Mouse (Mus musculus): ENCODE data around the gene C1qa.

The C1qa gene

DNA sequence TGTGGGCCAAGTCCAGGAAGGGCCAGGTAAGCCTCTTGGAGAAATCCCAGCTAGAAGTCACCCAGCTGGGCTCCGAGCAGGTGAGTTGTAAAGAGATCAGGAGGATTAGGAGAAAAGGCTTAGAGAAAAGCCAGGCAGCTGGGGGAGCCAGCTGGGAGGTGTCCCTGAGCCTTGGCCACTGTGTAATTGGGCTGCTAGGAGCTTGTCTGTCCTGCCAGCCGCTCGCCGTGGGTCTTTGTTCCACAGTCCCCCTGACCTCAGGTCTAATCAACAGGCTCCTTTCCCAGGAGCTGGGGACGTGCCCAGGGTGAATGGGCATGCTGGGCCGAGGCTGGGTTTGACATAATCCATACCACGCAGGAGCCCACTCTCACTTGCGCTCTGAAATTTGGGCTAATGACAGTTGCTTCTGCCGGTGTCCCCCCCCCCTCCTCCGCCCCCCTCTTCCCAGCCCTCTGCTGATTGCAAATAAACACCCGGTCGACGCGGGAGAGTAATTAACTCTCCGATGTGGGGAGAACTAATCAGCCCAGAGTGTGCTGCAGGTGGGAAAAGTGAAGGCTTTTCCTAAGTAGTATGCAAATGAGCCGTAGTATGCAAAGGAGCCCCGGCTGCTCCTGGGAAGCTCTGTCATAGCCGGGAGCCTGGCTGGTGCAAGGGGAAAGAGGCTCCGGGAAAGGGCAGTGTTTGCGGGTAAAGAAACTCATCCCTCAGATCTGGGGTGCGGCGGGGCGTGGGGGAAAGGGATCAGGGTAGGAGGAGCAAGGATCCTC, 6.3 kb upstream of the C1qa start:
- DNase-seq (ENCODE audit: low read depth, low spot score), result peak; percentile 33

DNA sequence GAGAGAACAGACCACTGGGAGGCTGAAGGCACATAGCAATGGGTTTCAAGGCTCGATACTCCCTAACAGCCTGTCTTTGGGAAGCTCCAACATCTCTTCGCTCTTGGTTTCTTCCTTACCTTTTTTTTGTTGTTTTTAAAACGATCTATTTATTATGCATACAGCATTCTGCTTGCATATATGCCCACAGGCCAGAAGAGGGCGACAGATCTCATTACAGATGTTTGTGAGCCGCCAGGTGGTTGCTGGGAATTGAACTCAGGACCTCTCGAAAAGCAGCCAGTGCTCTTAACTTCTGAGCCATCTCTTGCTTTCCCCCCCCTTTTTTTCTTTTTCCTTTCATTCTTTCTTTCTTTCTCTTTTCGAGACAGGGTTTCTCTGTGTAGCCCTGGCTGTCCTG, 551 bp upstream of the C1qa start:
- peak; percentile 58 for DNase-seq (ENCODE audit: low read depth, low spot score)

GRCm38 (mm10) chr4:136898084-136898598, 462 bp downstream of the C1qa start:
- no peak for DNase-seq (ENCODE audit: low read depth, low spot score)

- DNase-seq (ENCODE audit: low read depth, low spot score), result no peak
Observed at GRCm38 (mm10) chr4:136896461-136896860, 2.1 kb downstream of the C1qa start.

- peak; percentile 31 for DNase-seq (ENCODE audit: low read depth, low spot score)
Observed at GRCm38 (mm10) chr4:136895861-136896260, 2.7 kb downstream of the C1qa start.

GRCm38 (mm10) chr4:136894821-136895220, 3.8 kb downstream of the C1qa start:
- DNase-seq (ENCODE audit: low read depth, low spot score), result no peak

DNA sequence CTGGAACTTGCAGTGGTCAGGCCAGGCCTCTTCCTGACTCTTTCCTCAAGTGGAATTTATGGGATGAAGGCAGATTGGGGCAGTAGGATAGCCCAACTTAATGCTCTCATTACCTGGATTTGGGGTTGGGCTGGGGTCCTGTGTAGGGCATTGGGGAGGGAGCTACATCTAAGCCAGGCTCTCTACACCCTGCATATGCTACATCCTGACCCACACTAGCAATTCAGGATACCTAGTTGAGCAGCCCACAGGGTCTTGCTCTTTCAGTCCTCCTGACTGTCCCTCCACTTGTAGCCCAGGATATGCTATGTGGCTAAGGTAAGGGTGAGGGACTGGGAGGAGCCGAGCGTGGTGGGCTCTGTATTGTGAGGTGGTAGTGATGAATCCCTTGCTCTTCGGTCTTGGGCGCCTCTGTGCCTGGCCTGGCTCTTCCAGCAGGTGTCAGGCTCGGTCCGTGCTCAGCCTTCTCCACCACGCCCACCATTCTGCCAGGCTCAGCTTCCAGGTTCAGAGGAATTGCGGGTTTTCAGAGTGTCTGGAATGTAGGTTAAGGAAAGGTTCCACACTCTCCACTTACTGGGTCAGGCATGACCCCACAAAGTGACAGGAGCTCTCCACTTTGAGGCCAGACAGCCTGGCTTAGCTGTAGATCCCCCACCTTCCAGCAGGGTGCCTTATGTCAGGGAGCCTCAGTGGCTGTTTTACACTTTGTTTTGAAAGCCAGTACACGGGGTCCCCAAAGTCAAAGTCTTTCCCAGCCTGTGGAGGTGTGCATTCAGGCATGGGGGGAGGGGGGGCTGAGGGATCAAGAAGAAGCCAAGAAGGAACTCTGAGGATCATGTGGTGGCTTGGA, 4.7 kb downstream of the C1qa start:
- peak; percentile 41 for DNase-seq (ENCODE audit: low read depth, low spot score)

DNA sequence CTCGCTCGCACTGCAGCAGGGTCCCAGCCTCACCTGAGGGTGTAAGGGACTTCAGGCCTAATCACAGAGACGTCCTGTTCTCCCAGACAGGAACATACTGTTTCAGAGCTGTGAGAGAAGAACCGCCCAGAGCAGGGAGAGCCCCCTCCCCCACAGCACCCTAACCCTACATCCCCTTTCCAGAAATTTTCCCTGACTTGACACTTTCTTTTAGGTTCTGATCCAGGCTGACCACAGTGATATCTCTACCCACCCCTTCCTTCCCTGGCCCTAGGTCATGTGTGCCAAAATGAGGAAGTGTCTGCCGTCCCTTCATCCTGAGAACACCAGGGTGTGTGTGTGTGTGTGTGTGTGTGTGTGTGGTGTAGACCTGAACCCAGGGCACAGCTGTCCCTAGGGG, 5.8 kb downstream of the C1qa start, which contains the start of gene C1qc:
TSS of gene C1qc (minus strand) at position 255 of the 400 bp plus-strand sequence.
- no peak for DNase-seq (ENCODE audit: low read depth, low spot score)

DNA sequence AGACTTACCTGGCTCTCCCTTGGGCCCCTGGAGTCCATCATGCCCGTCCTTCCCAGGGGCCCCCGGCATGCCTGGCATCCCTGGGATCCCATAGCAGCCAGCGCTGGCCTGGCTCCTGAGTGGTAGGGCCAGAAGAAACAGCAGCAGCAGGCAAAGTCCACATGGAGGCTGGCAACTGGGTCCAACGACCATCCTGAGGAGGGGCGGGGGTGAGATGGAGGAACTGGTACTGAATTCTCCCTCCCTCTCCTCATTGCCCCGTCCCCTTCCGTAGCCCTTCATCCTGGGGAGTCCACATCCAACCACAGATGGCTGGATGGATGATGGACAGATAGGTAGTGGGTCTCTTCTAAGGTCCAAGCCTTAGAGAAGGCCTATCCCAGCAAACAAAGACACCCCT, 6.2 kb downstream of the C1qa start:
- no peak for DNase-seq (ENCODE audit: low read depth, low spot score)

GRCm38 (mm10) chr4:136891115-136891514, 7.5 kb downstream of the C1qa start:
- DNase-seq (ENCODE audit: low read depth, low spot score), result no peak

- DNase-seq (ENCODE audit: low read depth, low spot score), result no peak
Observed at GRCm38 (mm10) chr4:136889981-136890380, 8.6 kb downstream of the C1qa start.

GRCm38 (mm10) chr4:136887714-136888113, 10.9 kb downstream of the C1qa start:
- no peak for DNase-seq (ENCODE audit: low read depth, low spot score)

GRCm38 (mm10) chr4:136886101-136886500, 12.5 kb downstream of the C1qa start, which contains the start of gene C1qb:
TSS of gene C1qb (minus strand) at chr4:136886187.
- DNase-seq (ENCODE audit: low read depth, low spot score), result no peak

- DNase-seq (ENCODE audit: low read depth, low spot score), result peak; percentile 71
Observed at GRCm38 (mm10) chr4:136878601-136879000, 20.0 kb downstream of the C1qa start.

GRCm38 (mm10) chr4:136878171-136878570, 20.4 kb downstream of the C1qa start:
- DNase-seq (ENCODE audit: low read depth, low spot score), result peak; percentile 94

DNA sequence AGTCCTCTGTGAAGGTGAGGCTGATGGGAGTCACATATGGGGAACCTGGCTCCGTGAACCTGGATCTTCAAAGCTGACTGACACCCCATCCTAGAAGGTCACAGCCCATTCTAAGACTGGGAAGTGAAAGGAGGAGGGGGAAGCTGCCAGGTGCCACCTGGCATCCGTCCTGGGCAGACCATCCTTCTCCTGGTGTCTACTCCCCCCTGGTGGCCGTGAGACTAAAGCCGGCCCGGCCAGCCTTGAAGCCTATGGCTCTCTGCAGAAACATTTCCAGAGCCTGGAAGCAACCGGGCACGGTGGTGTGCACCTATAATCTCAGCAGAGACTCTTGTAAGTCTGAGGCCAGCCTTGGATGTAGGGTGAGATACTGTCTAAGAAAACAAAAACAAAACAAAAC, 21.6 kb downstream of the C1qa start:
- DNase-seq (ENCODE audit: low read depth, low spot score), result peak; percentile 46

DNA sequence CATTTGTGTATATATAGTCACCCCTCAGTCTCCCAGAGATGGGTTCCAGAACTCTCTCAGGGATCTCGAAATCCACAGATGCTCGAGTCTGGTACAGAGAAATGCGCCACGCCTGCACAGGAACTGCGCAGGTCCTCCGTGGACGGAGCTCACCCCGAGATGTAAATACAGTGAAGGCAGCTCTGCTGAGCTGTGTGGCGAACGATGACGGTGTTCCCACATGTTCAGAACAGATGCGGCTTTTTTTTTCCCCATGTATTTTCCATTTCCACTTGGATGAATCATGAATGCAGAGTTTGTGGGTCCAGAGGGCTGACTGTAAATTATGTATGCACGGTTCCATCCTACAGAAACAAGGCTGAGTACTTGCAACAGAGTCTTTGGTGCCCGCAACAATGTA, 23.6 kb downstream of the C1qa start:
- no peak for DNase-seq (ENCODE audit: low read depth, low spot score)

DNA sequence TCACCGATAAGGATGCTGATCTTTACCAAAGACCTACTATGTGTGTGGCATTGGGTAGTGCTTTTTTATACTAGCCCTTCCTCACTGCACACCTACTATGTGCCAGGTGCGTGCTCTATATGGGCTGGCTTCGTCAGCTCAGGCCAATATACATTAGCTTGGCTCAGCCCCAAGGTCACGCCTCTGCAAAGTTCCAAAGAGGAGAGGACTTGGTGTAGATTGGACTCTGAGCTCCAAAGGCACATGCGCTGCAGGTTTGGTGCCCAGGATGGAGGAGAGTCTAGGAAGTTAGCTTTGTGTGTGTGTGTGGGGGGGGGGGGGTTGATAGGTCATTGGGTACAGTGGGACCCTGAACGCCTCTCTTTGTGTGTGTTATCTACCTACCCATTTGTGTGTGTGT, 30.2 kb downstream of the C1qa start:
- no peak for DNase-seq (ENCODE audit: low read depth, low spot score)

DNA sequence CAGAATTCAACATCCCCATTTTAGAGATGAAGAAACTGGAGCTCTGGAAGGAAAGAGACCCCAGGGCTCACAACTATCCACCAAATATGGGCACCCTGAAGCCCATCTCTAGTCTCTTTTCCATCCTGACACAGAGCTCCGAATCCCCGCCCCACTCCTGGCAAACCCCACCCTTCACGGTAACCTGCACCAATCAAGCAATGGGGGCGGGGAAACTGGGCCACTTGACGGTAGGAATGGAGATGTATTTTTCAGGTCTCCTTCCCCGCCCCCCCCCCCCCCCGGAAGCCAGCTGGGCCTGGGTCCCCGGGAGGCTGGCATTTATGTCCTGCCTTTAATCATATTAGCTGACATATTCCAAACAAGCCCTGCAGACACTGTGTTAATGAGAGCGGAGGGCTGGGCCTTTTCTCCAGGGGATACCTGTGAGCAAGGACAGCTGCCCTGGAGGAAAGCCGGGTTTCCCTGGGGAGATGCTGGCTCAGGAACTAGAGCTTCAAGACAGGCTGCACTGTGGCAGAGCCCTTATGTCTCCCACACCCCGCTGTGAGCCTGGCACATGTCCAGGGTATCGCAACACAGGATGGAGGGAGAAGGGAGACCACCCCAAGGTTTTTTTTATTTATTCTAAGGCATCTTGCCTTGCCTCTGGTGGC, 30.8 kb downstream of the C1qa start:
- peak; percentile 72 for DNase-seq (ENCODE audit: low read depth, low spot score)

GRCm38 (mm10) chr4:136865531-136865930, 33.1 kb downstream of the C1qa start:
- DNase-seq (ENCODE audit: low read depth, low spot score), result no peak

DNA sequence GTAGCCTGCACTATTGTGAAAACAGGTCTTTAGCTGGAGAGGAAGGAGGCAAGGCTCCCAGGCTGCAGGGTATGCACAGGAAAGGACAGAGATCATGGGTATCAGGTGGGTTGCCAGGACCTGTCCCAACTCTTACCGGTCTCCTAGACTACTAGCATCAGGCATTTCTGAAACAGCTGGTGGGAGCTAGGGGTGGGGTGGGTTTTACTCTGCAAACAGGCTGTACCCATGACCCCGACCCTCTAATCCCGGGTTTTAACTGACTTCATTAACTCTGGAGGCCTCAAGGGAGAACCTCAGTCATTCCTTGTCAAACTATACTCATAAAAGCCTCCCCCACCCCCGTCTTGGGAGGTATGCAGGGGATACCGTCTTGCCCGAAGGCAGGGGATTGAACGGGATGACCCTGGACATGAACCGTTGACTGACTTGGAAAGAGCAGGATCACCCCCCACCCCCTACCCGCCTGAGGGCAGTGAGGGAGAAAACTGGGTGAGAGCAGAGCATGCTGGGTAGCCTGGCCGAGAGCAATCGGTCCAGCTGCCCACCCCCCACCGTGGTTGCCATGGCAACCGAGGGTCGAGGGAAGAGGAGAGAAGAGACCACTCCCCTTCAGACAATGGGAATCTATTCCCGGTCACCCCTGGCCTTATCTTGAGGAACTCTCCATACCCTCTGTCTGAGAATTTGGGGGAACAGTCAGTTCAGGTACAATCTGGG, 33.7 kb downstream of the C1qa start:
- peak; percentile 23 for DNase-seq (ENCODE audit: low read depth, low spot score)

All from R1 (cell line).